Mouse (Mus musculus) CH12.LX (cell line): ENCODE measurements at regions not wholly inside any gene's neighbourhood (a gene's known extent, or its start where the extent isn't known, plus 50 kb on each side); places are given as distances from the start of the nearest gene placed in this dataset.

Source experiments
- DNase-seq: peaks from one replicate; pipeline ENCODE4 v3.0.0-alpha.2; 2013; ENCODE audit errors: extremely low read depth
- H3K27ac ChIP-seq: 2 replicates; pipeline ENCODE4 v1.5.1; 2012; ENCODE audit warnings: low read depth, mild to moderate bottlenecking, control low read depth, moderate library complexity; ENCODE audit not compliant: insufficient read depth
- H3K27me3 ChIP-seq: replicated peaks from 2 replicates; pipeline ENCODE3; 2012; ENCODE audit warnings: inconsistent platforms
- H3K36me3 ChIP-seq, 2 experiments: replicated peaks in 1 of 2; 2 replicates each; pipeline versions ENCODE3 to v1.6.1; 2012; ENCODE audit warnings: inconsistent platforms in 1 of 2, low read length in 1 of 2, mild to moderate bottlenecking in 1 of 2, mixed read lengths in 1 of 2, moderate library complexity in 1 of 2; ENCODE audit not compliant: control insufficient read depth in 1 of 2, insufficient read depth in 1 of 2
- H3K4me1 ChIP-seq, 2 experiments: 2 replicates each; pipeline ENCODE4 v1.6.1; 2012; ENCODE audit warnings: inconsistent platforms in 1 of 2, moderate library complexity in 1 of 2; ENCODE audit not compliant: insufficient read depth in 2 of 2, control insufficient read depth in 1 of 2
- H3K4me2 ChIP-seq: 2 replicates; pipeline ENCODE4 v1.6.1; 2012; ENCODE audit warnings: low read depth, mild to moderate bottlenecking, control low read depth; ENCODE audit not compliant: poor library complexity, insufficient read depth, severe bottlenecking
- H3K4me3 ChIP-seq, 3 experiments: fragments of 150-350 bp in 1 of 3; sonication (generic) in 1 of 3; replicated peaks in 1 of 3; 2 replicates each; pipeline versions ENCODE3 to v1.5.1; 2011 to 2012; ENCODE audit warnings: low read depth in 2 of 3, low read length in 2 of 3, mild to moderate bottlenecking in 2 of 3, moderate library complexity in 2 of 3, control low read depth in 1 of 3, improper control_type of control experiment in 1 of 3, inconsistent platforms in 1 of 3, mixed read lengths in 1 of 3; ENCODE audit not compliant: poor library complexity in 1 of 3
- H3K79me2 ChIP-seq: replicated peaks from 2 replicates; pipeline ENCODE4 v1.6.1; 2012; ENCODE audit warnings: mild to moderate bottlenecking, moderate library complexity; ENCODE audit not compliant: control insufficient read depth, poor library complexity, insufficient read depth, severe bottlenecking; ENCODE audit errors: extremely low read depth
- H3K9ac ChIP-seq: 2 replicates; pipeline ENCODE4 v1.6.1; 2012; ENCODE audit warnings: low read depth, mild to moderate bottlenecking, control low read depth, moderate library complexity; ENCODE audit not compliant: insufficient read depth
- H3K9me3 ChIP-seq: replicated peaks from 2 replicates; pipeline ENCODE3; 2012; ENCODE audit warnings: low read length, inconsistent platforms, mixed read lengths
- BHLHE40 ChIP-seq: IDR thresholded peaks from 2 replicates; pipeline ENCODE4 v1.6.1; 2011; ENCODE audit warnings: mild to moderate bottlenecking, low read depth, low read length, improper control_type of control experiment
- CHD1 ChIP-seq: IDR thresholded peaks from 2 replicates; pipeline ENCODE4 v1.6.1; 2012; ENCODE audit warnings: low read depth, low read length, improper control_type of control experiment, inconsistent platforms
- CTCF ChIP-seq, 2 experiments: IDR thresholded peaks in 1 of 2; conservative IDR thresholded peaks in 1 of 2; 2 replicates each; pipeline ENCODE4 v1.5.1; 2011 to 2012; ENCODE audit warnings: low read depth in 2 of 2, low read length in 2 of 2, improper control_type of control experiment in 1 of 2, inconsistent platforms in 1 of 2, mild to moderate bottlenecking in 1 of 2, moderate library complexity in 1 of 2
- E2F4 ChIP-seq: IDR thresholded peaks from 2 replicates; pipeline ENCODE4 v1.6.1; 2011; ENCODE audit warnings: low read depth, low read length, improper control_type of control experiment; ENCODE audit not compliant: insufficient replicate concordance
- ELF1 ChIP-seq: IDR thresholded peaks from 2 replicates; pipeline ENCODE4 v1.6.1; 2014; ENCODE audit warnings: low read depth, mild to moderate bottlenecking, inconsistent platforms, low read length, improper control_type of control experiment
- EP300 ChIP-seq: IDR thresholded peaks from 2 replicates; pipeline ENCODE4 v1.6.1; 2011; ENCODE audit warnings: low read length, improper control_type of control experiment
- GABPA ChIP-seq: IDR thresholded peaks from 2 replicates; pipeline ENCODE4 v1.6.1; 2012; ENCODE audit warnings: low read depth, low read length, improper control_type of control experiment, inconsistent platforms; ENCODE audit not compliant: insufficient replicate concordance
- IRF4 ChIP-seq: IDR thresholded peaks from 2 replicates; pipeline ENCODE4 v1.6.1; 2014; ENCODE audit warnings: low read depth, mild to moderate bottlenecking, inconsistent platforms, low read length, improper control_type of control experiment
- MAFK ChIP-seq: IDR thresholded peaks from 2 replicates; pipeline ENCODE4 v1.6.1; 2011; ENCODE audit warnings: low read length, improper control_type of control experiment; ENCODE audit not compliant: insufficient replicate concordance
- MEF2A ChIP-seq: IDR thresholded peaks from 2 replicates; pipeline ENCODE4 v1.6.1; 2014; ENCODE audit warnings: low read depth, mild to moderate bottlenecking, inconsistent platforms, low read length, improper control_type of control experiment, borderline replicate concordance
- MXI1 ChIP-seq: IDR thresholded peaks from 2 replicates; pipeline ENCODE4 v1.6.1; 2011; ENCODE audit warnings: mild to moderate bottlenecking, low read depth, low read length, improper control_type of control experiment
- MYC ChIP-seq: IDR thresholded peaks from 2 replicates; pipeline ENCODE4 v1.6.1; 2011; ENCODE audit warnings: low read depth, mild to moderate bottlenecking, improper control_type of control experiment, low read length
- POLR2A ChIP-seq: IDR thresholded peaks from 2 replicates; pipeline ENCODE4 v1.6.1; 2011; ENCODE audit warnings: low read depth, mild to moderate bottlenecking, improper control_type of control experiment, low read length
- POLR2AphosphoS2 ChIP-seq: IDR thresholded peaks from 2 replicates; pipeline ENCODE4 v1.6.1; 2011; ENCODE audit warnings: low read depth, low read length, improper control_type of control experiment
- RCOR1 ChIP-seq: conservative IDR thresholded peaks from 2 replicates; pipeline ENCODE4 v1.6.1; 2012; ENCODE audit warnings: low read depth, mild to moderate bottlenecking, inconsistent platforms, low read length, improper control_type of control experiment
- SIN3A ChIP-seq: IDR thresholded peaks from 2 replicates; pipeline ENCODE4 v1.6.1; 2012; ENCODE audit warnings: low read length, improper control_type of control experiment, inconsistent platforms
- TBP ChIP-seq: conservative IDR thresholded peaks from 2 replicates; pipeline ENCODE4 v1.6.1; 2011; ENCODE audit warnings: low read depth, low read length, improper control_type of control experiment
- UBTF ChIP-seq: IDR thresholded peaks from 2 replicates; pipeline ENCODE4 v1.6.1; 2012; ENCODE audit warnings: low read depth, mild to moderate bottlenecking, inconsistent platforms, low read length, improper control_type of control experiment, moderate library complexity
- ZC3H11A ChIP-seq: IDR thresholded peaks from 2 replicates; pipeline ENCODE4 v1.6.1; 2012; ENCODE audit warnings: low read depth, mild to moderate bottlenecking, inconsistent platforms, low read length, improper control_type of control experiment
- ZMIZ1 ChIP-seq: IDR thresholded peaks from 2 replicates; pipeline ENCODE4 v1.6.1; 2012; ENCODE audit warnings: low read depth, mild to moderate bottlenecking, inconsistent platforms, low read length, improper control_type of control experiment
- dilution Hi-C: fragments of 300-500 bp; cut with MboI; formaldehyde crosslinking; loops from 2 replicates; pipeline ENCODE4 v1.14.3; 2020; ENCODE audit warnings: low sequenced_read_pairs; ENCODE audit not compliant: extremely low pct_unique_long_range_greater_than_20kb, extremely low pct_ligation_motif_present
- in situ Hi-C: fragments of 300-500 bp; cut with MboI; formaldehyde crosslinking; loops from 3 replicates; pipeline ENCODE4 v1.14.3; 2019; ENCODE audit warnings: low sequenced_read_pairs, low pct_ligation_motif_present, low pct_unique_long_range_greater_than_20kb, mixed read lengths

DNA sequence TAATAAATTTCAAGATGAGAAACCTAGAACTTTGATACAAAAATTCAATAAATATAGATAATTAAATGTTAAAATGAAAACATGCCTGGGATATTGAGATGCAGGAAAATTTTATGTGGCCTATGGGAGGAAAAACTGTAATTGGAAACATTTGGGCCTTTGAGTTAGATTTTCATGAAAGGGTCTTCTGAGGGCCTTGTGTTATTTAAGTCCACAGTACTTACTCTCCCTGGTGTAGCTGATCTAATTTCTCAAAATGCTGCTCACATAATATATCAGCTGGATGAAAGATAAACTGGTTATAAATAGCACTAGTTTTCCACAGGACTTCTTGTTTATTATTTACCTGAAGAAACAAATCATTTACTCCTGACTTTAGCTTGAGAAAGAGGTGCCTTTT, 2364.9 kb upstream of the Gm12353 start:
- no peaks in the 10 kb centered on the region for H3K79me2 ChIP-seq
- no peak for DNase-seq
- in situ Hi-C loops = no loop called here
- no peak overlapping the region for H3K4me3 ChIP-seq
- dilution Hi-C loops = no loop called here
- H3K27ac ChIP-seq = no peak overlapping the region
- no peak overlapping the region for H3K4me2 ChIP-seq
- no peaks in the 10 kb centered on the region for H3K9me3 ChIP-seq
- no peaks in the 10 kb centered on the region for H3K36me3 ChIP-seq
- TF ChIP-seq ZMIZ1 (no peak), POLR2AphosphoS2 (no peak)
- no peak overlapping the region for H3K9ac ChIP-seq
- no peaks in the 10 kb centered on the region for H3K4me1 ChIP-seq
- H3K27me3 ChIP-seq = no peaks in the 10 kb centered on the region

DNA sequence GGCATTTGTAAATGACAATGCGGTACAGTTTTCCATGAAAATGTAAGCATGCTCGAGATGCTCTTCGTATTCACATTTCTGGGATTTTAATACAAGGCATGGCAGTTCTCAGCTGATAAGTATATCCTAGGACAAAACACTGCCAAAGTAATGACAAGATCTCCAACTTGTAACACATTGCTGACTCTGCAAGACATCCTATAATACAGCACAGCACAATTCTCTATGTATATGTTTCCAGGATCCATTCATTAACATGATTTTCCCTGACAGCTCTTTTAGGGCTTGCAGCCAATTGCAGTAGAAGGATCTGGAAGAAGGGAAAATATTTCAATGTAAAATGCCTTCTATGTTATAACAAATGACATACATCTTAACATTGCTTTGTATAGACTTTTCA, 2346.1 kb upstream of the Gm12353 start:
- Histone ChIP-seq H3K36me3 (no peaks in the 10 kb centered on the region), H3K4me2 (no peak overlapping the region)
- no peak for TF ChIP-seq ZMIZ1
- no peak for TF ChIP-seq IRF4
- no peak for TF ChIP-seq UBTF
- TF ChIP-seq MXI1 = no peak
- TF ChIP-seq MYC = no peak
- TF ChIP-seq, all 38 proteins: peak for 0
- H3K27ac ChIP-seq = no peak overlapping the region
- dilution Hi-C loops = no loop called here
- no peak overlapping the region for H3K9ac ChIP-seq
- no peaks in the 10 kb centered on the region for H3K4me1 ChIP-seq
- H3K27me3 ChIP-seq = no peaks in the 10 kb centered on the region
- H3K79me2 ChIP-seq = no peaks in the 10 kb centered on the region
- no peak for DNase-seq
- no peak overlapping the region for H3K4me3 ChIP-seq
- no peaks in the 10 kb centered on the region for H3K9me3 ChIP-seq
- in situ Hi-C loops = no loop called here

DNA sequence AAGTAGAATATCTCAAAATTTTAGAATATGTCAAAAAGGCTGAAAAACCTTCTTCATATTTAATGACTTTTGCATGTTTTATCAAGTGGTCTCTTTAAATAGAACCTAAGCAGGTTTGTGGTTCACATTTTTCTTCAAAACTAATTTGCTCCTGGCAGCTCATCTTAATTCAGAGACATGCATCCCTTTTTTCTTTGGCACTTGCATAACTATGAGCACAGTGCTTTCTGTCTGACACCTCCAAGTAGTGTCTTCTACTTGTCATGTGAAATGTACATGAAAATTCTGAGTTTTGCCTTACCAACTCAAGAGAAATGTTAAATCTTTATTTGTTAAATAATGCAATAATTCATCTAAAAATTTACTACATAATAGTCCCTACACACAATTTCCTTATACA, 2343.5 kb upstream of the Gm12353 start:
- Histone ChIP-seq H3K9ac (no peak overlapping the region), H3K27ac (no peak overlapping the region), H3K79me2 (no peaks in the 10 kb centered on the region), H3K36me3 (no peaks in the 10 kb centered on the region), H3K4me2 (no peak overlapping the region), H3K4me1 (no peaks in the 10 kb centered on the region), H3K9me3 (no peaks in the 10 kb centered on the region), H3K4me3 (no peak overlapping the region), H3K27me3 (no peaks in the 10 kb centered on the region)
- in situ Hi-C loops = no loop called here
- dilution Hi-C loops = no loop called here
- DNase-seq = no peak
- TF ChIP-seq MEF2A (no peak), ELF1 (no peak), SIN3A (no peak), CHD1 (no peak), E2F4 (no peak), BHLHE40 (no peak), ZC3H11A (no peak), MYC (no peak), POLR2A (no peak), TBP (no peak), ZMIZ1 (no peak), UBTF (no peak), EP300 (no peak), CTCF (conservative IDR thresholded peaks at IDR 0.05 in 1 of 2, IDR thresholded peaks at IDR 0.05 in 1 of 2; ENCODE audit: low read depth in 2 of 2, low read length in 2 of 2) (no peak), MAFK (no peak), GABPA (no peak), RCOR1 (no peak)
